Mouse (Mus musculus) gastrocnemius, postnatal 14 days (tissue): ENCODE data around the gene Gm9922. TPM values are rescaled to one million over a fixed set of nuclear protein-coding genes. Genes with fewer than 3 reads are reported as not detected.

Experiments
- DNase-seq: peaks from one replicate; pipeline ENCODE4 v3.0.0; 2021; ENCODE audit warnings: mixed read lengths
- intact Hi-C: fragments of 180-260 bp; cut with DNase I; formaldehyde crosslinking; loops from one replicate; pipeline ENCODE4 v1.15.1; 2025; ENCODE audit warnings: low total_unique reads
- total RNA-seq, 2 experiments: library from RNA; stranded (reverse); gene quantifications; 2 replicates each; pipeline ENCODE4 v1.2.3; 2021

Gene Gm9922
- total RNA-seq, 2 experiments from 2014 or later = not detected

DNA sequence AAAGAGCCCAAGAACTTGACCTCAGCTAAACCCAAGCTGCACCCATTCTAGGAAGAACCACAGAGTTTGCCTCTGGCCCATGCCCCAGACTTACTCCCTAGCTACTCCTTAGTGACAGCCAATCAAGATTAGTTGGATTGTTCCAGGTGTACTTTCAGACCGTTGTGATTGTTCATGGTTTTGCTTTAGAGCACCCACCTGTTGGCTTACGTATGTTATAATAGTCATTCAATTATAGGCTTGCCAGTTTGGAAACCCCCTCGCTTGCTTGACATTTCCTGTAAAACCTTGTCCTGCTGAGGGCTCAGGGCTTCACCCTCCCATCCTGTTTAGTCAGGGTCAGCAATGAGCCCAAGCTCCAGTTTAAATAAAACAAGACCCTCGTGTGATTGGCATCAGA, 25.1 kb downstream of the Gm9922 start:
- no peak for DNase-seq
- intact Hi-C loops = no loop called here

GRCm38 (mm10) chr14:101688406-101688805, 41.2 kb downstream of the Gm9922 start:
- intact Hi-C loops = no loop called here
- no peak for DNase-seq

GRCm38 (mm10) chr14:101687696-101688095, 41.9 kb downstream of the Gm9922 start:
- intact Hi-C loops = no loop called here
- DNase-seq = no peak

Other genes starting within 250 kb of the Gm9922 start
- 10 to 100 TPM; 22.1 to 26.2 TPM for gene Tbc1d4, start 120.6 kb downstream of the Gm9922 start, total RNA-seq
- 10 to 100 TPM; 17.9 to 21.4 TPM for gene Commd6, start 89.1 kb downstream of the Gm9922 start, total RNA-seq
- gene Uchl3, start 75.8 kb downstream of the Gm9922 start, total RNA-seq = 10 to 100 TPM; 33.6 to 36.4 TPM
- gene Lmo7, start 143 bp upstream of the Gm9922 start, total RNA-seq = 10 to 100 TPM; 71.4 to 72.6 TPM